12 mouse cellular contexts compared by ENCODE assay signal in genomic region chr3:152929256-152929787, GRCm38 (mm10). TPM values are rescaled to one million over a fixed set of nuclear protein-coding genes. Genes with fewer than 3 reads are reported as not detected.
DNase-seq lines count a peak whose midpoint lies in the region; ATAC-seq lines count a peak whose summit lies in the region.
"Had no signal": no experiment of that assay in that cellular context is flagged by ENCODE, and none has a peak within 500 bp of the region (broad histone marks: within the 10 kb centered on the region; RNA-seq: fewer than 3 reads in every experiment).

No protein-coding gene starts in this region.

- peak overlapping the region; percentile 48; the same call in 1 of the 2 replicates for H3K27ac ChIP-seq in liver, embryonic 11.5 days (ENCODE audit: low read depth, low read length)
- H3K27ac ChIP-seq in liver, embryonic 13.5 days = no peak overlapping the region; the same call in 1 of the 2 replicates
- H3K27ac ChIP-seq: hindbrain, embryonic 12.5 days; limb, embryonic 10.5 days had no signal

- H3K4me1 ChIP-seq in liver, embryonic 11.5 days (replicated peaks; ENCODE audit: control insufficient read depth, insufficient read depth, low read length) = peaks cover 30% of the 10 kb centered on the region
- peaks cover 41% of the 10 kb centered on the region for H3K4me1 ChIP-seq in liver, embryonic 13.5 days (replicated peaks)

- H3K4me3 ChIP-seq in liver, embryonic 11.5 days (ENCODE audit: low read depth, low read length) = no peak overlapping the region
- no peak overlapping the region for H3K4me3 ChIP-seq in liver, embryonic 13.5 days (replicated peaks)
- H3K4me3 ChIP-seq: heart, embryonic 12.5 days; hindbrain, embryonic 12.5 days; limb, embryonic 10.5 days had no signal

- H3K4me2 ChIP-seq in liver, embryonic 11.5 days = peak overlapping the region; percentile 45
- peak overlapping the region; percentile 32 for H3K4me2 ChIP-seq in liver, embryonic 13.5 days
- H3K4me2 ChIP-seq: hindbrain, embryonic 12.5 days had no signal

- WGBS in liver, embryonic 11.5 days = 65% methylated on average over 10 of the region's 10 CpGs
- WGBS in liver, embryonic 13.5 days (ENCODE audit: insufficient replicate concordance) = 56% methylated on average over 10 of the region's 10 CpGs

- no peaks in the 10 kb centered on the region for H3K27me3 ChIP-seq in liver, embryonic 11.5 days (replicated peaks; ENCODE audit: control insufficient read depth, insufficient read depth, low read length)
- H3K27me3 ChIP-seq in liver, embryonic 13.5 days = no peaks in the 10 kb centered on the region
- H3K27me3 ChIP-seq: heart, embryonic 12.5 days; hindbrain, embryonic 12.5 days had no signal

- no peak overlapping the region for H3K9ac ChIP-seq in liver, embryonic 11.5 days (ENCODE audit: low read depth, low read length)
- no peak overlapping the region for H3K9ac ChIP-seq in liver, embryonic 13.5 days
- H3K9ac ChIP-seq: heart, embryonic 12.5 days; hindbrain, embryonic 12.5 days had no signal

- ATAC-seq in liver, embryonic 11.5 days (replicated peaks; ENCODE audit: low FRiP score) = peak; percentile 2; the same call in 1 of the 2 replicates
- ATAC-seq in CD4-positive, CD25-positive, alpha-beta regulatory T cell, adult 4 months = peak; percentile 35
- peak; percentile 13 for ATAC-seq in liver, embryonic 13.5 days (ENCODE audit: low read depth)

- no peaks in the 10 kb centered on the region for H3K36me3 ChIP-seq in liver, embryonic 11.5 days (ENCODE audit: control insufficient read depth, insufficient read depth, low read length)
- no peaks in the 10 kb centered on the region for H3K36me3 ChIP-seq in liver, embryonic 13.5 days
- H3K36me3 ChIP-seq: heart, embryonic 12.5 days; hindbrain, embryonic 12.5 days; limb, embryonic 10.5 days had no signal

- no peaks in the 10 kb centered on the region for H3K9me3 ChIP-seq in liver, embryonic 11.5 days (ENCODE audit: control insufficient read depth, low read length)
- H3K9me3 ChIP-seq in liver, embryonic 13.5 days (replicated peaks) = no peaks in the 10 kb centered on the region
- H3K9me3 ChIP-seq: heart, embryonic 12.5 days; hindbrain, embryonic 12.5 days; limb, embryonic 10.5 days had no signal

- no peak for DNase-seq in liver, embryonic 11.5 days (ENCODE audit: low spot score)
- no peak for DNase-seq in liver
- peak; percentile 45 for DNase-seq in R1 (ENCODE audit: low read depth, low spot score)
- no peak for DNase-seq in liver, embryonic 13.5 days
- DNase-seq in left cerebral cortex, adult 11 months (ENCODE audit: low spot score) = no peak
- DNase-seq in right cerebral cortex, postnatal 25 days = no peak
- DNase-seq: cerebellum, postnatal 10 days; kidney, adult 9 months had no signal

RNA-seq across cellular contexts. Expression of gene St6galnac5, which starts 52.7 kb away (rescaled TPM):
- 0.43 and 0.66 TPM in 2 replicates for polyA plus RNA-seq in liver, embryonic 11.5 days (2014; fragmentation: Nextera tagmentation; extraction: Ambion mirVana)
- not detected for polyA plus RNA-seq in CD4-positive, CD25-positive, alpha-beta regulatory T cell, adult 4 months (2017; shearing (Covaris generic))
- polyA plus RNA-seq in liver, embryonic 13.5 days (2015; fragmentation: Nextera tagmentation; extraction: Ambion mirVana) = 0.02 and 0.06 TPM in 2 replicates
